In the genomic region with DNA sequence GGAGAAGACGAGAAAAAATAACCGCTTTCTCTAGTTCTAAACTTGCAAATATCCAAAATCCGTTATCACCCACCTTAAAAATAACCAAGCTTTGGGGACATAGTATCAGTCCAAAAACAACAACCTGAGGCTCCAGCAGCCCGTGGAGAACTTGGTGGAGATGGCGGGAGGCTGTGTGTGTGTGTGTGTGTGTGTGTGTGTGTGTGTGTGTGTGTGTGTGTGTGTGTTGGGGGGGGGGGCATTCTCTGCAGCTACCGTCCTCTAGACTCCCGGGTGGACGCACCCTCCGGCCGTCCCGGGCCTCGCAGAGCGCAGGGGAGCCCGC, we compare ENCODE assay signal across 8 mouse cellular contexts. TPM values are rescaled to one million over a fixed set of nuclear protein-coding genes. Genes with fewer than 3 reads are reported as not detected.
A peak's percentile ranks its signal among the peaks of the same experiment; 100 is the strongest.
DNase-seq lines count a peak whose midpoint lies in the region; ATAC-seq and TF ChIP-seq lines count a peak whose summit lies in the region.

No protein-coding gene starts in this region.

- no peaks in the 10 kb centered on the region for H3K27me3 ChIP-seq in thymus, adult 2 months (ENCODE audit: control insufficient read depth, insufficient read depth, low read length)
- H3K27me3 ChIP-seq in liver, embryonic 14.5 days (ENCODE audit: control insufficient read depth, insufficient read depth, low read length): peaks cover 5% of the 10 kb centered on the region; the same call in 1 of the 2 replicates

- 7% methylated on average over 8 of the region's 14 CpGs for WGBS in thymus, adult 2 months
- WGBS in liver, embryonic 14.5 days (ENCODE audit: insufficient replicate concordance): 10% methylated on average over 5 of the region's 14 CpGs

- no peak for TF ChIP-seq CTCF in gastrocnemius, adult 2 months (IDR thresholded peaks at IDR 0.05)
- no peak for TF ChIP-seq CTCF in thymus, adult 2 months (IDR thresholded peaks at IDR 0.05; ENCODE audit: borderline replicate concordance, control insufficient read depth, extremely low read depth, insufficient read depth, low read length, poor library complexity)
- no peak for TF ChIP-seq CTCF in liver, embryonic 14.5 days (IDR thresholded peaks at IDR 0.05; ENCODE audit: low read depth)

- TF ChIP-seq POLR2A in thymus, adult 2 months (IDR thresholded peaks at IDR 0.05; ENCODE audit: control insufficient read depth, extremely low read depth, insufficient read depth, low read length, poor library complexity): no peak

- H3K9ac ChIP-seq in liver, embryonic 14.5 days (replicated peaks): peak overlapping the region; percentile 45

- H3K9me3 ChIP-seq in liver, embryonic 14.5 days (ENCODE audit: control insufficient read depth, low read length): no peaks in the 10 kb centered on the region

- peaks cover 9% of the 10 kb centered on the region for H3K4me1 ChIP-seq in thymus, adult 2 months (replicated peaks; ENCODE audit: control insufficient read depth, insufficient read depth, low read length)
- H3K4me1 ChIP-seq in liver, embryonic 14.5 days (replicated peaks; ENCODE audit: control insufficient read depth in 2 of 2, insufficient read depth in 2 of 2, low read length in 1 of 2): peaks cover 0 to 6% of the 10 kb centered on the region in 2 experiments; a peak in 2 of 4 replicates

- H3K36me3 ChIP-seq in thymus, adult 2 months (ENCODE audit: control insufficient read depth, insufficient read depth, low read length): no peaks in the 10 kb centered on the region
- H3K36me3 ChIP-seq in liver, embryonic 14.5 days (replicated peaks; ENCODE audit: control insufficient read depth, insufficient read depth, low read depth): no peaks in the 10 kb centered on the region

- intact Hi-C loops in gastrocnemius, adult 2 months (cut with DNase I): loop anchor here (10.0 kb wide), 1 partner anchor 49 kb away; no protein-coding TSS in a partner anchor

- peak overlapping the region; percentile 77 for H3K4me2 ChIP-seq in liver, embryonic 14.5 days (ENCODE audit: low read depth)

- no peak for DNase-seq in gastrocnemius, adult 2 months
- DNase-seq in gastrocnemius, adult 8-10 months (ENCODE audit: low spot score in 2 of 2): no peak
- no peak for DNase-seq in thymus, adult 2 months
- DNase-seq in thymus, postnatal 25 days: no peak
- no peak for DNase-seq in liver, embryonic 14.5 days (ENCODE audit: low read depth in 3 of 3, low spot score in 3 of 3)
- no peak for DNase-seq in urinary bladder, adult 18-20 months (ENCODE audit: low spot score in 2 of 2)
- DNase-seq in adrenal gland, postnatal 14 days: no peak
- DNase-seq in adrenal gland, postnatal 36 days: no peak

- peak overlapping the region; percentile 86 for H3K4me3 ChIP-seq in gastrocnemius, adult 2 months
- H3K4me3 ChIP-seq in thymus, adult 2 months (ENCODE audit: control insufficient read depth, insufficient read depth, low read length): peak overlapping the region; percentile 47
- H3K4me3 ChIP-seq in liver, embryonic 14.5 days (ENCODE audit: insufficient read depth in 1 of 2, low read depth in 2 of 2, low read length in 2 of 2): peak overlapping the region; percentile 50 to 63

- peak overlapping the region; percentile 76 for H3K27ac ChIP-seq in gastrocnemius, adult 2 months
- no peak overlapping the region for H3K27ac ChIP-seq in thymus, adult 2 months (ENCODE audit: control insufficient read depth, insufficient read depth, low read length)
- no peak overlapping the region for H3K27ac ChIP-seq in liver, embryonic 14.5 days

- TF ChIP-seq EP300 in liver, embryonic 14.5 days (IDR thresholded peaks at IDR 0.05; ENCODE audit: low read depth): no peak

- ATAC-seq in liver, embryonic 14.5 days (ENCODE audit: insufficient read depth): no peak; the same call in 1 of the 2 replicates

RNA-seq across cellular contexts. Expression of gene Gnb4, which starts 0.4 kb away (rescaled TPM):
- total RNA-seq in gastrocnemius, adult 2 months (2021): 1 to 10 TPM; 4.3 to 7.2 TPM
- total RNA-seq in gastrocnemius, adult 8-10 months (2022): 1 to 10 TPM; 3.1 to 5.4 (median 4.8) TPM
- 35.1 and 42.2 TPM in 2 replicates for polyA plus RNA-seq in thymus, adult 2 months (2012; rRNA removed)
- polyA plus RNA-seq in liver, embryonic 14.5 days (2012; rRNA removed): 3.2 and 4.1 TPM in 2 replicates
- 6.9 and 8.8 TPM in 2 replicates for polyA plus RNA-seq in liver, embryonic 14.5 days (2014; fragmentation: Nextera tagmentation; extraction: Ambion mirVana)
- total RNA-seq in adrenal gland, postnatal 14 days (2021): 43.7 and 44.4 TPM in 2 replicates
- 10 to 100 TPM; 42.2 to 79.8 TPM for total RNA-seq in adrenal gland, postnatal 36 days (2021)
